In the genomic region with DNA sequence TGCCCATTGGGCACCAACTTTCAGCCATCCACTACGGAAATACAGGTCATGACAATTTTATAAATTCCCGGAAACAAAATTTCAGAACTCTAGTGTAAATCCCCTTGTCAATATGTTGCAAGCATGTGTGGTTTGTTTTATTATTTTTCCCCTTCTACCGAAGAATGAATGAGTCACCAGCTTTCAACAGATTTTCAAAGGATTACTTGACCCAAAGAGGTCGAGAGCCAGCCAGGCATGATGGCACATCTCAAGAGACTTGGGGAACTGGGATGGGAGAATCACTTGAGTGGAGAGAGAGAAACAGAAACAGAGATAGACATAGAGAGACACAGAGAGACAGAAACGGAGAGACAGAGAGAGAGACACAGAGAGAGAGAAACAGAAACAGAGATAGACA, we compare ENCODE assay signal across 13 mouse cellular contexts. TPM values are rescaled to one million over a fixed set of nuclear protein-coding genes. Genes with fewer than 3 reads are reported as not detected.
"Had no signal": no experiment of that assay in that cellular context is flagged by ENCODE, and none has a peak within 500 bp of the region (broad histone marks: within the 10 kb centered on the region; RNA-seq: fewer than 3 reads in every experiment).

No protein-coding gene starts in this region.

- ATAC-seq: intestine, postnatal 0 days; liver, embryonic 12.5 days; midbrain, embryonic 15.5 days had no signal

- DNase-seq: kidney, adult 2 months; kidney, postnatal 25 days; liver; lung, postnatal 10 days; right cerebral cortex, postnatal 14 days; right cerebral cortex, postnatal 4 days; thymus, adult 2 months; thymus, postnatal 14 days; thymus, postnatal 4 days had no signal

RNA-seq across cellular contexts. Expression of gene Slc26a4, which starts 0.9 kb away (rescaled TPM):
- total RNA-seq: megakaryocyte, adult 5-6 weeks had no signal
